Mouse (Mus musculus) ES-Bruce4 (cell line): Measurements from ENCODE around the gene Ano1. TPM values are rescaled to one million over a fixed set of nuclear protein-coding genes. Genes with fewer than 3 reads are reported as not detected.

Experiments
- H3K27ac ChIP-seq: 2 replicates; pipeline ENCODE4 v1.5.1; 2012; ENCODE audit warnings: low read length, inconsistent platforms; ENCODE audit not compliant: insufficient read depth
- H3K27me3 ChIP-seq: 2 replicates; pipeline ENCODE4 v1.6.1; 2012; ENCODE audit warnings: mild to moderate bottlenecking, low read length, inconsistent platforms; ENCODE audit not compliant: control insufficient read depth, poor library complexity, insufficient read depth, severe bottlenecking
- H3K36me3 ChIP-seq: 2 replicates; pipeline ENCODE4 v1.6.1; 2012; ENCODE audit warnings: inconsistent platforms, mild to moderate bottlenecking, low read length, moderate library complexity; ENCODE audit not compliant: control insufficient read depth, poor library complexity, insufficient read depth, severe bottlenecking
- H3K4me1 ChIP-seq: one replicate; pipeline ENCODE4 v1.8.1; 2011; ENCODE audit warnings: low read length; ENCODE audit not compliant: control insufficient read depth, insufficient read depth
- H3K4me3 ChIP-seq: 2 replicates; pipeline ENCODE4 v1.5.1; 2011; ENCODE audit warnings: low read depth, mild to moderate bottlenecking, low read length
- H3K9ac ChIP-seq: 2 replicates; pipeline ENCODE4 v1.6.1; 2012; ENCODE audit warnings: low read depth, mild to moderate bottlenecking, inconsistent platforms; ENCODE audit not compliant: poor library complexity, severe bottlenecking
- H3K9me3 ChIP-seq: replicated peaks from 2 replicates; pipeline ENCODE4 v1.6.1; 2012; ENCODE audit warnings: mild to moderate bottlenecking, low read length, inconsistent platforms; ENCODE audit not compliant: control insufficient read depth, poor library complexity, insufficient read depth, severe bottlenecking
- CTCF ChIP-seq: IDR thresholded peaks from one replicate; pipeline ENCODE4 v1.8.1; 2011; ENCODE audit warnings: low read depth, low read length
- EP300 ChIP-seq: IDR thresholded peaks from 2 replicates; pipeline ENCODE4 v1.6.1; 2011; ENCODE audit warnings: low read depth, low read length; ENCODE audit not compliant: insufficient read depth
- POLR2A ChIP-seq: IDR thresholded peaks from one replicate; pipeline ENCODE4 v1.8.1; 2011; ENCODE audit warnings: low read length; ENCODE audit not compliant: insufficient read depth
- polyA plus RNA-seq: library from polyadenylated mRNA; stranded (reverse); fragments of >200 nt; gene quantifications from 2 replicates; pipeline ENCODE4 v1.2.4, GENCODE M21; 2011; ENCODE audit warnings: low read depth; ENCODE audit not compliant: missing spikeins, insufficient read depth, insufficient read length

The Ano1 gene
- polyA plus RNA-seq, 1 experiment = 1.7 TPM

GRCm38 (mm10) chr7:144647547-144647946, 104.2 kb downstream of the Ano1 start:
- no peaks in the 10 kb centered on the region for H3K36me3 ChIP-seq
- TF ChIP-seq CTCF (no peak), EP300 (no peak), POLR2A (no peak)
- H3K4me3 ChIP-seq = no peak overlapping the region
- H3K9me3 ChIP-seq = no peaks in the 10 kb centered on the region
- no peaks in the 10 kb centered on the region for H3K4me1 ChIP-seq
- H3K9ac ChIP-seq = no peak overlapping the region
- H3K27me3 ChIP-seq = no peaks in the 10 kb centered on the region
- H3K27ac ChIP-seq = no peak overlapping the region

GRCm38 (mm10) chr7:144640817-144641216, 111.0 kb downstream of the Ano1 start:
- H3K36me3 ChIP-seq = no peaks in the 10 kb centered on the region
- H3K27ac ChIP-seq = no peak overlapping the region
- H3K9ac ChIP-seq = no peak overlapping the region
- H3K27me3 ChIP-seq = no peaks in the 10 kb centered on the region
- TF ChIP-seq CTCF (no peak), EP300 (no peak), POLR2A (no peak)
- no peak overlapping the region for H3K4me3 ChIP-seq
- H3K4me1 ChIP-seq = no peaks in the 10 kb centered on the region
- no peaks in the 10 kb centered on the region for H3K9me3 ChIP-seq

- Histone ChIP-seq H3K4me3 (no peak overlapping the region), H3K9me3 (no peaks in the 10 kb centered on the region), H3K27me3 (no peaks in the 10 kb centered on the region), H3K27ac (no peak overlapping the region), H3K4me1 (no peaks in the 10 kb centered on the region), H3K9ac (no peak overlapping the region), H3K36me3 (no peaks in the 10 kb centered on the region)
- TF ChIP-seq POLR2A = no peak
- no peak for TF ChIP-seq CTCF
- TF ChIP-seq EP300 = no peak
Measured at GRCm38 (mm10) chr7:144636000-144636399, 115.8 kb downstream of the Ano1 start.

GRCm38 (mm10) chr7:144634875-144635274, 116.9 kb downstream of the Ano1 start:
- H3K4me3 ChIP-seq = no peak overlapping the region
- no peaks in the 10 kb centered on the region for H3K36me3 ChIP-seq
- H3K9me3 ChIP-seq = no peaks in the 10 kb centered on the region
- H3K4me1 ChIP-seq = no peaks in the 10 kb centered on the region
- H3K9ac ChIP-seq = no peak overlapping the region
- no peak overlapping the region for H3K27ac ChIP-seq
- TF ChIP-seq POLR2A (no peak), CTCF (no peak), EP300 (no peak)
- H3K27me3 ChIP-seq = no peaks in the 10 kb centered on the region

- Histone ChIP-seq H3K4me1 (no peaks in the 10 kb centered on the region), H3K9me3 (no peaks in the 10 kb centered on the region), H3K4me3 (no peak overlapping the region), H3K36me3 (no peaks in the 10 kb centered on the region), H3K27ac (no peak overlapping the region), H3K9ac (no peak overlapping the region), H3K27me3 (no peaks in the 10 kb centered on the region)
- TF ChIP-seq POLR2A (no peak), EP300 (no peak), CTCF (no peak)
Measured at GRCm38 (mm10) chr7:144634450-144634849, 117.3 kb downstream of the Ano1 start.

- H3K9ac ChIP-seq = no peak overlapping the region
- no peak for TF ChIP-seq CTCF
- TF ChIP-seq EP300 = no peak
- no peak for TF ChIP-seq POLR2A
- H3K27ac ChIP-seq = no peak overlapping the region
- no peak overlapping the region for H3K4me3 ChIP-seq
- no peaks in the 10 kb centered on the region for H3K36me3 ChIP-seq
- H3K4me1 ChIP-seq = peaks cover 4% of the 10 kb centered on the region
- H3K9me3 ChIP-seq = no peaks in the 10 kb centered on the region
- no peaks in the 10 kb centered on the region for H3K27me3 ChIP-seq
Measured at GRCm38 (mm10) chr7:144632321-144632720, 119.5 kb downstream of the Ano1 start.
